Mouse (Mus musculus): Measurements from ENCODE around the gene Haao. TPM values are rescaled to one million over a fixed set of nuclear protein-coding genes. Genes with fewer than 3 reads are reported as not detected.

The Haao gene
- polyA plus RNA-seq, 1 experiment from 2014 or later, result 0.94 TPM

GRCm38 (mm10) chr17:83885021-83885582 lies 37.3 kb upstream of the Haao start:
- no peak overlapping the region for H3K4me3 ChIP-seq (replicated peaks)
- no peak for ATAC-seq (ENCODE audit: insufficient number of reproducible peaks, insufficient read depth, low FRiP score, low TSS enrichment, low read depth)
- H3K9ac ChIP-seq (replicated peaks), result no peak overlapping the region
- 86% methylated on average over 13 of the region's 13 CpGs for WGBS
- H3K36me3 ChIP-seq, result no peaks in the 10 kb centered on the region
- H3K4me2 ChIP-seq, result no peak overlapping the region
- H3K27me3 ChIP-seq, result no peaks in the 10 kb centered on the region
- no peak overlapping the region for H3K27ac ChIP-seq
- H3K4me1 ChIP-seq (replicated peaks), result peaks cover 15% of the 10 kb centered on the region
- no peaks in the 10 kb centered on the region for H3K9me3 ChIP-seq

- ATAC-seq (ENCODE audit: insufficient number of reproducible peaks, insufficient read depth, low FRiP score, low TSS enrichment, low read depth), result no peak
- Histone ChIP-seq H3K9me3 (no peaks in the 10 kb centered on the region), H3K27ac (no peak overlapping the region), H3K4me3 (replicated peaks) (no peak overlapping the region), H3K27me3 (no peaks in the 10 kb centered on the region), H3K9ac (replicated peaks) (no peak overlapping the region), H3K4me2 (no peak overlapping the region), H3K36me3 (no peaks in the 10 kb centered on the region), H3K4me1 (replicated peaks) (no peaks in the 10 kb centered on the region)
- 70% methylated on average over 2 of the region's 2 CpGs for WGBS
These were observed 35.0 kb upstream of the Haao start for GRCm38 (mm10) chr17:83882788-83883187.

- H3K27me3 ChIP-seq, result no peaks in the 10 kb centered on the region
- no peak overlapping the region for H3K4me3 ChIP-seq (replicated peaks)
- no peaks in the 10 kb centered on the region for H3K4me1 ChIP-seq (replicated peaks)
- WGBS, result 84% methylated on average over 3 of the region's 3 CpGs
- no peak overlapping the region for H3K4me2 ChIP-seq
- no peaks in the 10 kb centered on the region for H3K36me3 ChIP-seq
- H3K27ac ChIP-seq, result no peak overlapping the region
- no peak overlapping the region for H3K9ac ChIP-seq (replicated peaks)
- ATAC-seq (ENCODE audit: insufficient number of reproducible peaks, insufficient read depth, low FRiP score, low TSS enrichment, low read depth), result no peak
- peaks cover 14% of the 10 kb centered on the region for H3K9me3 ChIP-seq
These were observed 33.3 kb upstream of the Haao start for GRCm38 (mm10) chr17:83881071-83881470.

- no peak overlapping the region for H3K4me3 ChIP-seq (replicated peaks)
- ATAC-seq (ENCODE audit: insufficient number of reproducible peaks, insufficient read depth, low FRiP score, low TSS enrichment, low read depth), result no peak
- no peaks in the 10 kb centered on the region for H3K36me3 ChIP-seq
- 81% methylated on average over 9 of the region's 9 CpGs for WGBS
- H3K9ac ChIP-seq (replicated peaks), result no peak overlapping the region
- no peak overlapping the region for H3K27ac ChIP-seq
- no peak overlapping the region for H3K4me2 ChIP-seq
- H3K4me1 ChIP-seq (replicated peaks), result no peaks in the 10 kb centered on the region
- no peaks in the 10 kb centered on the region for H3K27me3 ChIP-seq
- H3K9me3 ChIP-seq, result peaks cover 14% of the 10 kb centered on the region
These were observed 32.5 kb upstream of the Haao start for GRCm38 (mm10) chr17:83880174-83880710.

- Histone ChIP-seq H3K4me1 (replicated peaks) (no peaks in the 10 kb centered on the region), H3K4me2 (no peak overlapping the region)
- WGBS, result 94% methylated on average over 6 of the region's 6 CpGs
These were observed 31.9 kb upstream of the Haao start for GRCm38 (mm10) chr17:83879631-83880030.

GRCm38 (mm10) chr17:83874610-83875009 lies 26.8 kb upstream of the Haao start:
- WGBS, result 84% methylated on average over 8 of the region's 8 CpGs
- H3K27ac ChIP-seq, result no peak overlapping the region

More at GRCm38 (mm10) chr17:83879631-83880030, 31.9 kb upstream of the Haao start:
- Histone ChIP-seq H3K4me3 (replicated peaks) (no peak overlapping the region), H3K9ac (replicated peaks) (no peak overlapping the region), H3K36me3 (no peaks in the 10 kb centered on the region), H3K27me3 (no peaks in the 10 kb centered on the region), H3K27ac (no peak overlapping the region), H3K9me3 (peaks cover 14% of the 10 kb centered on the region)
- ATAC-seq (ENCODE audit: insufficient number of reproducible peaks, insufficient read depth, low FRiP score, low TSS enrichment, low read depth), result no peak

GRCm38 (mm10) chr17:83873363-83874141 lies 25.8 kb upstream of the Haao start:
- Histone ChIP-seq H3K27ac (peak overlapping the region; percentile 66), H3K36me3 (no peaks in the 10 kb centered on the region), H3K4me2 (peak overlapping the region; percentile 25; the same call in 1 of the 2 replicates), H3K4me3 (replicated peaks) (no peak overlapping the region), H3K9ac (replicated peaks) (no peak overlapping the region), H3K4me1 (replicated peaks) (peaks cover 11% of the 10 kb centered on the region), H3K27me3 (no peaks in the 10 kb centered on the region; the same call in 1 of the 2 replicates), H3K9me3 (peaks cover 14% of the 10 kb centered on the region)
- no peak for ATAC-seq (ENCODE audit: insufficient number of reproducible peaks, insufficient read depth, low FRiP score, low TSS enrichment, low read depth)
- WGBS, result 66% methylated on average over 19 of the region's 19 CpGs

More at GRCm38 (mm10) chr17:83874610-83875009, 26.8 kb upstream of the Haao start:
- Histone ChIP-seq H3K4me3 (replicated peaks) (no peak overlapping the region), H3K36me3 (no peaks in the 10 kb centered on the region), H3K4me2 (no peak overlapping the region), H3K9me3 (peaks cover 14% of the 10 kb centered on the region), H3K27me3 (no peaks in the 10 kb centered on the region), H3K9ac (replicated peaks) (no peak overlapping the region), H3K4me1 (replicated peaks) (peaks cover 11% of the 10 kb centered on the region)
- ATAC-seq (ENCODE audit: insufficient number of reproducible peaks, insufficient read depth, low FRiP score, low TSS enrichment, low read depth), result no peak

GRCm38 (mm10) chr17:83872806-83873348 lies 25.1 kb upstream of the Haao start:
- WGBS, result 22% methylated on average over 14 of the region's 14 CpGs
- peaks cover 14% of the 10 kb centered on the region for H3K9me3 ChIP-seq
- H3K4me3 ChIP-seq (replicated peaks), result no peak overlapping the region
- peak; percentile 74; the same call in 1 of the 2 replicates for ATAC-seq (ENCODE audit: insufficient number of reproducible peaks, insufficient read depth, low FRiP score, low TSS enrichment, low read depth)
- peak overlapping the region; percentile 54; the same call in 1 of the 2 replicates for H3K27ac ChIP-seq
- no peaks in the 10 kb centered on the region; the same call in 1 of the 2 replicates for H3K27me3 ChIP-seq
- H3K36me3 ChIP-seq, result no peaks in the 10 kb centered on the region
- peak overlapping the region; percentile 25; the same call in 1 of the 2 replicates for H3K4me2 ChIP-seq
- H3K4me1 ChIP-seq (replicated peaks), result peaks cover 16% of the 10 kb centered on the region
- no peak overlapping the region for H3K9ac ChIP-seq (replicated peaks)

- 88% methylated on average over 5 of the region's 5 CpGs for WGBS
- no peak for ATAC-seq (ENCODE audit: insufficient number of reproducible peaks, insufficient read depth, low FRiP score, low TSS enrichment, low read depth)
- H3K4me1 ChIP-seq (replicated peaks), result peaks cover 16% of the 10 kb centered on the region
- no peak overlapping the region for H3K4me2 ChIP-seq
- no peak overlapping the region for H3K27ac ChIP-seq
- peaks cover 2% of the 10 kb centered on the region; the same call in 1 of the 2 replicates for H3K9me3 ChIP-seq
- H3K36me3 ChIP-seq, result no peaks in the 10 kb centered on the region
- H3K4me3 ChIP-seq (replicated peaks), result no peak overlapping the region
- no peak overlapping the region for H3K9ac ChIP-seq (replicated peaks)
- no peaks in the 10 kb centered on the region; the same call in 1 of the 2 replicates for H3K27me3 ChIP-seq
These were observed 23.6 kb upstream of the Haao start for GRCm38 (mm10) chr17:83871354-83871753.

- no peak overlapping the region for H3K4me2 ChIP-seq
- no peak overlapping the region for H3K4me3 ChIP-seq (replicated peaks)
- no peak overlapping the region for H3K27ac ChIP-seq
- H3K9me3 ChIP-seq, result no peaks in the 10 kb centered on the region; the same call in 1 of the 2 replicates
- ATAC-seq (ENCODE audit: insufficient number of reproducible peaks, insufficient read depth, low FRiP score, low TSS enrichment, low read depth), result no peak
- H3K36me3 ChIP-seq, result no peaks in the 10 kb centered on the region
- 91% methylated on average over 4 of the region's 4 CpGs for WGBS
- H3K27me3 ChIP-seq, result no peaks in the 10 kb centered on the region; the same call in 1 of the 2 replicates
- H3K9ac ChIP-seq (replicated peaks), result no peak overlapping the region
- peaks cover 16% of the 10 kb centered on the region for H3K4me1 ChIP-seq (replicated peaks)
These were observed 22.6 kb upstream of the Haao start for GRCm38 (mm10) chr17:83870385-83870784.

- Histone ChIP-seq H3K27ac (no peak overlapping the region), H3K9me3 (no peaks in the 10 kb centered on the region), H3K4me3 (replicated peaks) (no peak overlapping the region), H3K27me3 (peaks cover 2% of the 10 kb centered on the region; the same call in 1 of the 2 replicates), H3K4me2 (no peak overlapping the region), H3K4me1 (replicated peaks) (peaks cover 11% of the 10 kb centered on the region; the same call in 1 of the 2 replicates), H3K9ac (replicated peaks) (no peak overlapping the region), H3K36me3 (no peaks in the 10 kb centered on the region)
- no peak for ATAC-seq (ENCODE audit: insufficient number of reproducible peaks, insufficient read depth, low FRiP score, low TSS enrichment, low read depth)
- 15% methylated on average over 10 of the region's 10 CpGs for WGBS
These were observed 18.8 kb upstream of the Haao start for GRCm38 (mm10) chr17:83866582-83866981.

Measured in limb, embryonic 12.5 days (tissue).